Mouse (Mus musculus) embryo, embryonic 10.5 days (tissue): ENCODE results near the gene Clptm1l.

ENCODE experiments used
- DNase-seq: peaks from one replicate; pipeline ENCODE4 v3.0.0-alpha.2; 2015; ENCODE audit warnings: low spot score

Gene Clptm1l

DNA sequence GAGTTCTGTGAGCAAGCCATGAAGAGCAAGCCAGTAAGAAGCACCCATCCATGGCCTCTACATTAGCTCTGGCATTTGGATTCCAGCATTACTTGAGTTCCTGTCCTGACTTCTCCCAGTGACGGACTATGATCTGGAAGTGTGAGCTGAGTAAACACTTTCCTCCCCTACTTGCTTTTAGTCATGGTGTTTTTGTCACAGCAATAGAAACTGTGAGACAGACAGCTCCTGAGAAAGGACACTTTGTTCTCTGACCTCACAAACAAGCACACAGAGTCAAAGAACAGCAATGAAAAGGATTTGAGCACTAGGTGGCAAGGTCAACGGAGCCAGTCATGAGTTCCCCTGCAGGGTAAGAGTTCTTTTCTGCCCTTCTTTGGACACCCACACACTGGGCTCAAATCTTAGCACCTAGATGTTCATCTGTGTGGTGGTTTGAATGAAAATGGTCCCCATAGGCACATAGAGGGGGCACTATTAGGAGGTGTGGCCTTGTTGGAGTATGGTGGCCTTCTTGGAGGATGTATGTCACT, 56.4 kb downstream of the Clptm1l start:
- DNase-seq = no peak
